Mouse (Mus musculus): ENCODE results near the gene Fcrlb. TPM values are rescaled to one million over a fixed set of nuclear protein-coding genes. Genes with fewer than 3 reads are reported as not detected.

Gene Fcrlb
- total and polyA plus RNA-seq, 2 experiments from 2014 or later, result not detected

DNA sequence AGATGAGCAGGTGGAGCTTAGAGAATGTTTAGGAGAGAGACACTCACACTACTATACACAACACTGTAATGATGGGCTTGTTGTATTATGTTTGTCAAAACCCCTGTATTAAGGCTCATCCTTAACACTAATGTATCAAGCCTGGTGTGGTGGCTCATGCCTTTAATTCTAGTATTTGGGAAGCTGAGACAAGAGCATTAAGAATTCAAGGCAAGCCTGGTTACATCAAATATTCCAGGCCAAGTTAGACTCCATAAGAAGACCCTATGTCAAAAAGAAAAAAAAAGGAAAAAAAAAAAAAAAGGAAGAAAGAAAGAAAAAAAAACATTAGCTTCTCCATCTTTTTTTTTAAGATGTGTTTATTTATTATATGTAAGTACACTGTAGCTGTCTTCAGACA is 48.5 kb downstream of the Fcrlb start:
- no peak overlapping the region for H3K27ac ChIP-seq (ENCODE audit: low read depth)
- no peaks in the 10 kb centered on the region for H3K9me3 ChIP-seq (replicated peaks; ENCODE audit: control insufficient read depth, low read length)
- ATAC-seq (ENCODE audit: insufficient read depth, low read depth) (no peak), DNase-seq (ENCODE audit: low spot score) (no peak)
- no peaks in the 10 kb centered on the region for H3K27me3 ChIP-seq (ENCODE audit: control insufficient read depth, insufficient read depth, low read length)
- no peak for TF ChIP-seq CTCF (IDR thresholded peaks at IDR 0.05; ENCODE audit: low read depth)
- no peak for TF ChIP-seq EP300 (IDR thresholded peaks at IDR 0.05; ENCODE audit: low read depth)
- no peak overlapping the region for H3K4me2 ChIP-seq (ENCODE audit: low read depth, low read length)
- H3K36me3 ChIP-seq (replicated peaks; ENCODE audit: control insufficient read depth, insufficient read depth, low read length), result no peaks in the 10 kb centered on the region
- no peak overlapping the region for H3K9ac ChIP-seq (replicated peaks; ENCODE audit: low read depth, low read length)
- H3K4me1 ChIP-seq (ENCODE audit: control insufficient read depth, insufficient read depth), result peaks cover 20% of the 10 kb centered on the region
- no peak overlapping the region for H3K4me3 ChIP-seq (ENCODE audit: low read depth, low read length)

DNA sequence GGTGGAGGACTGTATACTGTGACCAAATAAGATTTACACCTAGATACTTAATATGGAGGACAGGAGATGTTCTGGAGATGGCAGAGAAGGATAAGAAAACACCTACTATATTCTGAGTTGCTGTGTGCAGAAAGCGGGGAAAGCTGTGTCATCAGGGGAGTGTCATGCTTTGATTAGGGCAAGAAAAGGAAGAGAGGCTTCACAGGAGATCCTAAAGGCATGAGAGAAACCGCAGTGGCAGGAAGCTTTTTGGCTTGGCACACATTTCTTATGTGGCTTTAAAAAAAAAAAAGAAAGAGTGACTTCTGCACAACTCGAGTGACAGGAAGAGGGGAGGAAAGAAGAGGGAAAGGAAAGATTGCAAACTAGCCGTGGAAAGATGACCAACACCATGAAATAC is 49.7 kb downstream of the Fcrlb start:
- TF ChIP-seq EP300 (IDR thresholded peaks at IDR 0.05; ENCODE audit: low read depth) (no peak), CTCF (IDR thresholded peaks at IDR 0.05; ENCODE audit: low read depth) (no peak)
- Histone ChIP-seq H3K4me1 (ENCODE audit: control insufficient read depth, insufficient read depth) (peaks cover 20% of the 10 kb centered on the region), H3K36me3 (replicated peaks; ENCODE audit: control insufficient read depth, insufficient read depth, low read length) (no peaks in the 10 kb centered on the region), H3K9me3 (replicated peaks; ENCODE audit: control insufficient read depth, low read length) (no peaks in the 10 kb centered on the region), H3K4me3 (ENCODE audit: low read depth, low read length) (no peak overlapping the region), H3K27me3 (ENCODE audit: control insufficient read depth, insufficient read depth, low read length) (no peaks in the 10 kb centered on the region), H3K27ac (ENCODE audit: low read depth) (no peak overlapping the region), H3K9ac (replicated peaks; ENCODE audit: low read depth, low read length) (no peak overlapping the region), H3K4me2 (ENCODE audit: low read depth, low read length) (no peak overlapping the region)
- WGBS, result 48% methylated on average over 4 of the region's 4 CpGs
- no peak for DNase-seq (ENCODE audit: low spot score)
- ATAC-seq (ENCODE audit: insufficient read depth, low read depth), result no peak

DNA sequence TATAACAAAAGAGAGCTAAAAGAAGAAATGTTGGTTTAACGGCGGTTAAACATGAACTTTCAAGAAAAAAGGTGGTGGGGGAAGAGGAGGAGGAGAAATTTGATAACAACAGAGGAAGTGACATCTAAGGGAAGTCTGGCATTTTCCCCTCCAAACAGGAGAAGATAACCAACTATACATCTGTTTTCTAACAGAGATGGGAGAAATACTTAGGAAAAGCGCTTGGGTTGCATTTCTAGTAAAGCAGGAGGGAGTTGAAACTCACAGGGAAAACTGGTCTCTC is 50.4 kb downstream of the Fcrlb start:
- TF ChIP-seq EP300 (IDR thresholded peaks at IDR 0.05; ENCODE audit: low read depth) (no peak), CTCF (IDR thresholded peaks at IDR 0.05; ENCODE audit: low read depth) (no peak)
- Histone ChIP-seq H3K4me1 (ENCODE audit: control insufficient read depth, insufficient read depth) (peaks cover 20% of the 10 kb centered on the region), H3K4me3 (ENCODE audit: low read depth, low read length) (no peak overlapping the region), H3K4me2 (ENCODE audit: low read depth, low read length) (no peak overlapping the region), H3K9ac (replicated peaks; ENCODE audit: low read depth, low read length) (no peak overlapping the region), H3K36me3 (replicated peaks; ENCODE audit: control insufficient read depth, insufficient read depth, low read length) (no peaks in the 10 kb centered on the region), H3K27me3 (ENCODE audit: control insufficient read depth, insufficient read depth, low read length) (no peaks in the 10 kb centered on the region), H3K27ac (ENCODE audit: low read depth) (no peak overlapping the region), H3K9me3 (replicated peaks; ENCODE audit: control insufficient read depth, low read length) (no peaks in the 10 kb centered on the region)
- ATAC-seq (ENCODE audit: insufficient read depth, low read depth) (no peak), DNase-seq (ENCODE audit: low spot score) (no peak)
- 45% methylated on average over 3 of the region's 3 CpGs for WGBS

DNA sequence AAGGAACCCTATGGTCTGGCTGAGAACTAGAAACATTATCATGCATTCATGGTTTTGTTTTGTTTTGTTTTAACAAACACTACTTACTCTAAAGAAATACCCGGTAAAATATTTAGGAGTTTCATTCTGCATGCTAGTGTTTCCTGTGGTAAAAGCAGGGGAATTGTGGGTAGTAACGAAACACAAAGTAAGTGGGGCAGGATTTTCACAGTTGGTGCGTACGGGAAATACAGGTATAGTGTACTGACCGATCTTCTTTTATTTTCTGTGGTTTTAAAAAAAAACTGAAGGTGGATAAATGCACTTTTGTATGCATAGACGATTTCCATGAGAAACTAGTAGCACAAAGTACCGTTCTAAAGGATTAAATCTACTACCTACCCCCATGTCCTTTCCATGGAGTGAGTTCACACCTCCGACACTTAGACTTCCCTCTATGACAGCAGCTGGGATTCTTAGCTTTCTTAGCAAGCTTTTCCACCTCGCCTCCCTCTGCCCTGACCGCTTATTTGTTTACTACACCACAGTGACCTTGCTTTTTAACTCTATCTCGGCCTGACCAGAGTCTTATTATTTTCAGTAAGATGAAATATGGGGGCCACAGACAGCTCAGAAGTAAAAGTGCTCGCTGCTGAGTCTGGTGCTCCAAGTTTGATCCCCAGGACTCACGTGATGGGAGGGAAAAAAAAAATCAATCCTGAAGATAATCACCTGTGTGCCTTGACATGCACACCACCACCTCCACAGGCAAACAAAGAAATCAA is 50.9 kb downstream of the Fcrlb start:
- Histone ChIP-seq H3K9ac (replicated peaks; ENCODE audit: low read depth, low read length) (no peak overlapping the region), H3K4me2 (ENCODE audit: low read depth, low read length) (no peak overlapping the region), H3K27ac (ENCODE audit: low read depth) (no peak overlapping the region), H3K4me3 (ENCODE audit: low read depth, low read length) (no peak overlapping the region), H3K27me3 (ENCODE audit: control insufficient read depth, insufficient read depth, low read length) (no peaks in the 10 kb centered on the region), H3K4me1 (ENCODE audit: control insufficient read depth, insufficient read depth) (peaks cover 17% of the 10 kb centered on the region), H3K36me3 (replicated peaks; ENCODE audit: control insufficient read depth, insufficient read depth, low read length) (no peaks in the 10 kb centered on the region), H3K9me3 (replicated peaks; ENCODE audit: control insufficient read depth, low read length) (no peaks in the 10 kb centered on the region)
- ATAC-seq (ENCODE audit: insufficient read depth, low read depth), result no peak
- DNase-seq (ENCODE audit: low spot score), result no peak
- TF ChIP-seq EP300 (IDR thresholded peaks at IDR 0.05; ENCODE audit: low read depth), result no peak
- TF ChIP-seq CTCF (IDR thresholded peaks at IDR 0.05; ENCODE audit: low read depth), result no peak
- WGBS, result 69% methylated on average over 13 of the region's 13 CpGs

DNA sequence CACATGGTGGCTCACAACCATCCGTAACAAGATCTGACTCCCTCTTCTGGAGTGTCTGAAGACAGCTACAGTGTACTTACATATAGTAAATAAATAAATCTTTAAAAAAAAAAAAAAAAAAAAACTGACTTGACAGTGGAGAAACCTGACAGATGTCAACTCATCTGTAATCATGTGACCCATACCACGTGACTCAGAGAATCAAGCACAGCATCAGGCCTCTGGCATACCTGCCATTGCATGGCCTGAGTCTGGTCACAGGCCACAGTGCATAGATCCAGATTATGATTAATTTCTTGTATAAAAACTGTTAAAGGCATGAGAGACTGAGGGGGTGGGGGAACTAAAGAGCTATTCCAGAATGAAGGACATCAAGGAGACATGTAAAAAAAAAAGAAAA is 53.9 kb downstream of the Fcrlb start:
- TF ChIP-seq EP300 (IDR thresholded peaks at IDR 0.05; ENCODE audit: low read depth) (no peak), CTCF (IDR thresholded peaks at IDR 0.05; ENCODE audit: low read depth) (no peak)
- H3K4me2 ChIP-seq (ENCODE audit: low read depth, low read length), result no peak overlapping the region

DNA sequence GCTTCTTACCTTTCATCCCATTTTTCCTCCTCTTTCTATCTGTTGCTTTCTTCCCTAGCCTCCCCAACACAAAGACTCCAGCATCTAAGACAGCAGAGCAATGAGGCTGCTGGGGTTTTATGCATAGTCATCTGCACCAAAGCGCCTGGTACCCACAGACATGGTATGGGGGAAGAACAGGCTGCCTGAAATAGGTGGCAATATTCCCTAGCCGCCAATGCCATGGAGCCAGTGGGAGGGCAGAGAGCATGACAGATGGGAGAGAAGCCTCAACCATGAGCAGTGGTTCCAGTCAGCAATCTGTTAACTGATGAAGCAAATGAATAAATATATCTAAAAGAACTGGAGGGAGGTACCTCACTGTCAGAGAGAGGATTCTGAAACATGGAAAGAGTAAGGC is 55.4 kb downstream of the Fcrlb start:
- Histone ChIP-seq H3K4me2 (ENCODE audit: low read depth, low read length) (no peak overlapping the region), H3K9ac (replicated peaks; ENCODE audit: low read depth, low read length) (no peak overlapping the region), H3K4me3 (ENCODE audit: low read depth, low read length) (no peak overlapping the region), H3K9me3 (replicated peaks; ENCODE audit: control insufficient read depth, low read length) (no peaks in the 10 kb centered on the region), H3K27ac (ENCODE audit: low read depth) (no peak overlapping the region), H3K4me1 (ENCODE audit: control insufficient read depth, insufficient read depth) (peaks cover 4% of the 10 kb centered on the region; the same call in 1 of the 2 replicates), H3K27me3 (ENCODE audit: control insufficient read depth, insufficient read depth, low read length) (no peaks in the 10 kb centered on the region), H3K36me3 (replicated peaks; ENCODE audit: control insufficient read depth, insufficient read depth, low read length) (no peaks in the 10 kb centered on the region; the same call in 1 of the 2 replicates)
- TF ChIP-seq CTCF (IDR thresholded peaks at IDR 0.05; ENCODE audit: low read depth) (no peak), EP300 (IDR thresholded peaks at IDR 0.05; ENCODE audit: low read depth) (no peak)
- ATAC-seq (ENCODE audit: insufficient read depth, low read depth) (no peak), DNase-seq (ENCODE audit: low spot score) (no peak)
- 83% methylated on average over 2 of the region's 2 CpGs for WGBS

More for the DNA sequence above, 53.9 kb downstream of the Fcrlb start:
- 74% methylated on average over 1 of the region's 2 CpGs for WGBS
- H3K9ac ChIP-seq (replicated peaks; ENCODE audit: low read depth, low read length), result no peak overlapping the region
- H3K9me3 ChIP-seq (replicated peaks; ENCODE audit: control insufficient read depth, low read length), result no peaks in the 10 kb centered on the region
- DNase-seq (ENCODE audit: low spot score), result no peak
- H3K27ac ChIP-seq (ENCODE audit: low read depth), result no peak overlapping the region
- no peak for ATAC-seq (ENCODE audit: insufficient read depth, low read depth)
- H3K36me3 ChIP-seq (replicated peaks; ENCODE audit: control insufficient read depth, insufficient read depth, low read length), result no peaks in the 10 kb centered on the region
- H3K4me3 ChIP-seq (ENCODE audit: low read depth, low read length), result no peak overlapping the region
- peaks cover 6% of the 10 kb centered on the region for H3K4me1 ChIP-seq (ENCODE audit: control insufficient read depth, insufficient read depth)
- H3K27me3 ChIP-seq (ENCODE audit: control insufficient read depth, insufficient read depth, low read length), result no peaks in the 10 kb centered on the region

Other genes starting within 250 kb of the Fcrlb start
- gene Atf6, start 45.2 kb downstream of the Fcrlb start, total RNA-seq (2014; rRNA removed; ENCODE audit: low replicate concordance), result 41.2 and 41.5 TPM in 2 replicates
- gene Atf6, start 45.2 kb downstream of the Fcrlb start, polyA plus RNA-seq (2015; fragmentation: Nextera tagmentation; extraction: Ambion mirVana), result 11.2 and 13.0 TPM in 2 replicates
- 1.6 and 4.3 TPM in 2 replicates for gene Gm26620, start 27.9 kb downstream of the Fcrlb start, total RNA-seq (2014; rRNA removed; ENCODE audit: low replicate concordance)
- gene Gm26620, start 27.9 kb downstream of the Fcrlb start, polyA plus RNA-seq (2015; fragmentation: Nextera tagmentation; extraction: Ambion mirVana), result 1.0 and 1.4 TPM in 2 replicates
- 13.0 and 15.6 TPM in 2 replicates for gene Dusp12, start 27.4 kb downstream of the Fcrlb start, total RNA-seq (2014; rRNA removed; ENCODE audit: low replicate concordance)
- gene Dusp12, start 27.4 kb downstream of the Fcrlb start, polyA plus RNA-seq (2015; fragmentation: Nextera tagmentation; extraction: Ambion mirVana), result 19.3 and 21.7 TPM in 2 replicates
- gene Fcrla, start 14.6 kb upstream of the Fcrlb start, total RNA-seq (2014; rRNA removed; ENCODE audit: low replicate concordance), result 0.35 TPM in 1 of 2 replicates, not detected in the other
- 0.08 and 0.23 TPM in 2 replicates for gene Fcrla, start 14.6 kb upstream of the Fcrlb start, polyA plus RNA-seq (2015; fragmentation: Nextera tagmentation; extraction: Ambion mirVana)
- gene Fcgr2b, start 63.6 kb upstream of the Fcrlb start, total RNA-seq (2014; rRNA removed; ENCODE audit: low replicate concordance), result 1.4 and 9.7 TPM in 2 replicates
- 2.0 and 2.3 TPM in 2 replicates for gene Fcgr2b, start 63.6 kb upstream of the Fcrlb start, polyA plus RNA-seq (2015; fragmentation: Nextera tagmentation; extraction: Ambion mirVana)
- 0.23 and 1.7 TPM in 2 replicates for gene Fcgr4, start 106.0 kb upstream of the Fcrlb start, total RNA-seq (2014; rRNA removed; ENCODE audit: low replicate concordance)
- 0.60 and 1.0 TPM in 2 replicates for gene Fcgr4, start 106.0 kb upstream of the Fcrlb start, polyA plus RNA-seq (2015; fragmentation: Nextera tagmentation; extraction: Ambion mirVana)
- 11.8 and 13.7 TPM in 2 replicates for gene Fcgr3, start 152.0 kb upstream of the Fcrlb start, total RNA-seq (2014; rRNA removed; ENCODE audit: low replicate concordance)
- gene Fcgr3, start 152.0 kb upstream of the Fcrlb start, polyA plus RNA-seq (2015; fragmentation: Nextera tagmentation; extraction: Ambion mirVana), result 8.2 and 10.8 TPM in 2 replicates
- gene Cfap126, start 201.0 kb upstream of the Fcrlb start, total RNA-seq (2014; rRNA removed; ENCODE audit: low replicate concordance), result 3.7 TPM in 1 of 2 replicates, not detected in the other
- 2.2 and 3.5 TPM in 2 replicates for gene Cfap126, start 201.0 kb upstream of the Fcrlb start, polyA plus RNA-seq (2015; fragmentation: Nextera tagmentation; extraction: Ambion mirVana)
- gene Sdhc, start 237.7 kb upstream of the Fcrlb start, total RNA-seq (2014; rRNA removed; ENCODE audit: low replicate concordance), result 875 and 891 TPM in 2 replicates
- gene Sdhc, start 237.7 kb upstream of the Fcrlb start, polyA plus RNA-seq (2015; fragmentation: Nextera tagmentation; extraction: Ambion mirVana), result 754 and 772 TPM in 2 replicates
- 1.6 and 2.0 TPM in 2 replicates for gene Mpz, start 237.8 kb upstream of the Fcrlb start, total RNA-seq (2014; rRNA removed; ENCODE audit: low replicate concordance)
- 0.05 and 0.49 TPM in 2 replicates for gene Mpz, start 237.8 kb upstream of the Fcrlb start, polyA plus RNA-seq (2015; fragmentation: Nextera tagmentation; extraction: Ambion mirVana)

All from heart, postnatal 0 days (tissue).